Mouse (Mus musculus) E14TG2a.4 (cell line): ENCODE data around the gene Tmprss6.

ENCODE experiments used
- CTCF ChIP-seq: conservative IDR thresholded peaks from 2 replicates; pipeline ENCODE4 v1.5.1; 2014; ENCODE audit warnings: low read length
- POU5F1 ChIP-seq: IDR thresholded peaks from 2 replicates; pipeline ENCODE4 v1.6.1; 2014; ENCODE audit warnings: low read length, borderline replicate concordance

- TF ChIP-seq CTCF (no peak), POU5F1 (no peak)
Measured at GRCm38 (mm10) chr15:78395478-78395962, 72.9 kb downstream of the Tmprss6 start, which contains the start of gene Tex33.
